In the genomic region with DNA sequence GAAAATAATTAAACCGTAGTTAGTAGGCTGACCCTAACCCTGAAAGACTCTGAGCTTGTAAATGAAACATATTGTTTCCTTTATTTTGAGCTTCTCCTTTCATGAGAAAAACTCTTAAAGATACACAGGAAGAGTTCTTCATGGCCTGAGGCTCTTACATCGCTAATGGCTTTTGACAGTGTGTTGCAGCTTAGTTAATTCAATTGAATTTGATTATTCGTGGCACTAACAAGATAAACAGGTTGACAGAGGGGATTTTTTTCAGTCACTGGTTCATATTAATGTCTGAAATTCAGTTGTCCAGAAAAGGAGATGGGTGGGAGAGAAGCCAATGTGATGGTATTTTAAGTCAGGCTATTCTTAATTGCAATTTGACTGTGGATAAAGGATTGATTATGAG, we compare ENCODE assay signal across 24 mouse cellular contexts. TPM values are rescaled to one million over a fixed set of nuclear protein-coding genes. Genes with fewer than 3 reads are reported as not detected.
DNase-seq lines count a peak whose midpoint lies in the region; ATAC-seq lines count a peak whose summit lies in the region.
"Had no signal": no experiment of that assay in that cellular context is flagged by ENCODE, and none has a peak within 500 bp of the region (broad histone marks: within the 10 kb centered on the region; RNA-seq: fewer than 3 reads in every experiment).

No protein-coding gene starts in this region.

- no peaks in the 10 kb centered on the region for H3K36me3 ChIP-seq in midbrain, embryonic 14.5 days (ENCODE audit: control insufficient read depth, insufficient read depth, low read length)
- H3K36me3 ChIP-seq in midbrain, embryonic 10.5 days = no peaks in the 10 kb centered on the region
- no peaks in the 10 kb centered on the region for H3K36me3 ChIP-seq in hindbrain, embryonic 11.5 days (ENCODE audit: control insufficient read depth, insufficient read depth, low read length)
- H3K36me3 ChIP-seq: embryonic facial prominence, embryonic 13.5 days; embryonic facial prominence, embryonic 15.5 days; forebrain, embryonic 10.5 days; forebrain, embryonic 12.5 days had no signal

- 31% methylated on average over 3 of the region's 3 CpGs for WGBS in midbrain, embryonic 14.5 days
- 53% methylated on average over 3 of the region's 3 CpGs for WGBS in midbrain, embryonic 10.5 days
- 75% methylated on average over 3 of the region's 3 CpGs for WGBS in hindbrain, embryonic 11.5 days

- H3K27me3 ChIP-seq in midbrain, embryonic 14.5 days (ENCODE audit: control insufficient read depth, insufficient read depth, low read length) = no peaks in the 10 kb centered on the region
- no peaks in the 10 kb centered on the region; the same call in 1 of the 2 replicates for H3K27me3 ChIP-seq in midbrain, embryonic 10.5 days (ENCODE audit: low read depth, poor library complexity, severe bottlenecking)
- H3K27me3 ChIP-seq in hindbrain, embryonic 11.5 days (ENCODE audit: control insufficient read depth, insufficient read depth, low read length) = no peaks in the 10 kb centered on the region
- H3K27me3 ChIP-seq: embryonic facial prominence, embryonic 13.5 days; embryonic facial prominence, embryonic 15.5 days had no signal

- DNase-seq in midbrain, embryonic 14.5 days = peak; percentile 45
- DNase-seq in midbrain, embryonic 10.5 days (ENCODE audit: low spot score) = no peak
- DNase-seq in MN1 (ENCODE audit: low spot score) = peak; percentile 34
- peak; percentile 73 for DNase-seq in Muller cell, postnatal 12 days (ENCODE audit: inconsistent ontology term)
- peak; percentile 63 for DNase-seq in retina, embryonic 14.5 days (ENCODE audit: low spot score)
- DNase-seq in hindbrain, embryonic 11.5 days (ENCODE audit: low spot score) = no peak
- DNase-seq in lung, postnatal 36 days = no peak
- no peak for DNase-seq in heart, postnatal 4 days
- DNase-seq: adrenal gland, adult 2 months; adrenal gland, postnatal 10 days; adrenal gland, postnatal 36 days; cerebellum, adult 11 months; cerebellum, adult 18-20 months; cerebellum, adult 8-10 months; cerebellum, adult 9-11 months; cerebellum, postnatal 14 days; cerebellum, postnatal 36 days; embryo, embryonic 11 days had no signal

- no peak overlapping the region for H3K9ac ChIP-seq in midbrain, embryonic 14.5 days (replicated peaks; ENCODE audit: low read length)
- no peak overlapping the region for H3K9ac ChIP-seq in hindbrain, embryonic 11.5 days (ENCODE audit: low read depth, low read length)
- H3K9ac ChIP-seq: embryonic facial prominence, embryonic 13.5 days; embryonic facial prominence, embryonic 15.5 days; forebrain, embryonic 12.5 days had no signal

- H3K9me3 ChIP-seq in midbrain, embryonic 14.5 days (ENCODE audit: control insufficient read depth, low read length) = no peaks in the 10 kb centered on the region
- H3K9me3 ChIP-seq in midbrain, embryonic 10.5 days (replicated peaks) = no peaks in the 10 kb centered on the region
- H3K9me3 ChIP-seq in hindbrain, embryonic 11.5 days (ENCODE audit: control insufficient read depth, low read length) = no peaks in the 10 kb centered on the region
- H3K9me3 ChIP-seq: embryonic facial prominence, embryonic 13.5 days; embryonic facial prominence, embryonic 15.5 days; forebrain, embryonic 10.5 days; forebrain, embryonic 12.5 days had no signal

- H3K4me2 ChIP-seq in midbrain, embryonic 14.5 days (ENCODE audit: low read length) = no peak overlapping the region
- no peak overlapping the region for H3K4me2 ChIP-seq in hindbrain, embryonic 11.5 days (replicated peaks; ENCODE audit: low read depth, low read length)
- H3K4me2 ChIP-seq: embryonic facial prominence, embryonic 13.5 days; embryonic facial prominence, embryonic 15.5 days; forebrain, embryonic 12.5 days had no signal

- no peaks in the 10 kb centered on the region for H3K4me1 ChIP-seq in midbrain, embryonic 14.5 days (ENCODE audit: control insufficient read depth, insufficient read depth, low read length)
- H3K4me1 ChIP-seq in midbrain, embryonic 10.5 days = peaks cover 18% of the 10 kb centered on the region; the same call in 1 of the 2 replicates
- no peaks in the 10 kb centered on the region for H3K4me1 ChIP-seq in hindbrain, embryonic 11.5 days (replicated peaks; ENCODE audit: control insufficient read depth, insufficient read depth, low read length)
- H3K4me1 ChIP-seq: embryonic facial prominence, embryonic 15.5 days had no signal

- H3K27ac ChIP-seq in midbrain, embryonic 14.5 days (replicated peaks; ENCODE audit: low read depth, low read length) = no peak overlapping the region
- no peak overlapping the region for H3K27ac ChIP-seq in midbrain, embryonic 10.5 days (replicated peaks)
- H3K27ac ChIP-seq in hindbrain, embryonic 11.5 days (ENCODE audit: low read depth, low read length) = no peak overlapping the region
- H3K27ac ChIP-seq: embryonic facial prominence, embryonic 13.5 days; embryonic facial prominence, embryonic 15.5 days; forebrain, embryonic 10.5 days; forebrain, embryonic 12.5 days had no signal

- ATAC-seq in midbrain, embryonic 14.5 days (ENCODE audit: low FRiP score, low TSS enrichment) = no peak
- no peak for ATAC-seq in hindbrain, embryonic 11.5 days (ENCODE audit: low FRiP score)
- ATAC-seq: forebrain, embryonic 16.5 days had no signal

- H3K4me3 ChIP-seq in midbrain, embryonic 14.5 days (replicated peaks; ENCODE audit: low read depth, low read length) = no peak overlapping the region
- H3K4me3 ChIP-seq in midbrain, embryonic 10.5 days = no peak overlapping the region
- H3K4me3 ChIP-seq in hindbrain, embryonic 11.5 days (ENCODE audit: low read depth, low read length) = no peak overlapping the region
- H3K4me3 ChIP-seq: embryonic facial prominence, embryonic 13.5 days; embryonic facial prominence, embryonic 15.5 days; erythroblast, embryonic 14.5 days; forebrain, embryonic 10.5 days; forebrain, embryonic 12.5 days had no signal

RNA-seq across cellular contexts. Expression of a gene that starts 35.6 kb away (rescaled TPM):
- polyA plus RNA-seq in midbrain, embryonic 14.5 days (2014; fragmentation: Nextera tagmentation; extraction: Ambion mirVana) = 13.9 and 23.2 TPM in 2 replicates
- 95.5 and 119 TPM in 2 replicates for polyA plus RNA-seq in midbrain, embryonic 10.5 days (2016; fragmentation: Nextera tagmentation; extraction: Ambion mirVana)
- 81.4 and 86.6 TPM in 2 replicates for polyA plus RNA-seq in hindbrain, embryonic 11.5 days (2014; fragmentation: Nextera tagmentation; extraction: Ambion mirVana)
- total RNA-seq in heart, postnatal 4 days (2021) = 10 to 100 TPM; 32.4 to 35.4 TPM
- polyA plus RNA-seq: erythroblast, embryonic 14.5 days had no signal

Comparison
In these comparisons a context has a peak if more than half of its experiments do, and no peak if none do; other contexts are left out.
1. DNase-seq: peak in midbrain, embryonic 14.5 days (single experiment), MN1 (single experiment), Muller cell, postnatal 12 days (single experiment) and retina, embryonic 14.5 days (single experiment); none in midbrain, embryonic 10.5 days (single experiment), hindbrain, embryonic 11.5 days (single experiment), lung, postnatal 36 days (single experiment) and heart, postnatal 4 days (single experiment).